Mouse (Mus musculus) thymus, postnatal 25 days (tissue): ENCODE results near the gene Chst5.
A peak's percentile ranks its signal among the peaks of the same experiment; 100 is the strongest.

ENCODE experiments used
- DNase-seq: peaks from one replicate; pipeline ENCODE4 v3.0.0; 2022

Chst5 gene

DNA sequence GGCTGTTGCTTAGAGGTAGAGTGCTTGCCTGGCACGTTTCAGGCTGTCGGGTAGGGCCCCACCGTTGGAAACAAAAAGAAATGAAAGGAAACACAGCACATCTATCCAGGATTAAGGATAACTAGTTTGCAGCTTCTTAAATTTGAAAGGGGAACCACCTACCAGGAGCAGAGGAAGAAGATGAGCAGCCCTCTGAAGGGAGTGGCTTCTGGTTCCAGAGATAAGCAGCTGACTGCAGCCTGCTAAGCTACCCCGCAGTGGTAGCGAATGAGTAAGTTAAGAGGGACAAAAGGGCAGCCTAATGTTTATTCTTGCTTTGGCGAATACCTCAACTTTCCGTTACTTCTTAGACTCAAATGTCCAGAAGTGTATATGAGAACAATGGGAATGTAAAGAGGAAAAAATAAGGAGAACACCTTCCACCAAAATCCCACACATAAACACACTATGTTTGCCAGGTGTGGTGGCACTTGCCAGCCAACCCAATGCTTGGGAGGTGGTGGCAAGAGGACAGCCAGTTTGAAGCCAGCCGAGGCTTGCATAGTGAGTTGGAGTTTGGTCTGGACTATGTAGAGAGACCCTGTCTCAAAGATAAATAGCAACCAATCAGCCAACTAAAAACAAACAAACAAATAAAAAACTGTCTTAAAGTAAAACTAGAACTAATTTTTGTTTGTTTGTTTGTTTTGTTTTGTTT, 19.5 kb upstream of the Chst5 start:
- no peak for DNase-seq

DNA sequence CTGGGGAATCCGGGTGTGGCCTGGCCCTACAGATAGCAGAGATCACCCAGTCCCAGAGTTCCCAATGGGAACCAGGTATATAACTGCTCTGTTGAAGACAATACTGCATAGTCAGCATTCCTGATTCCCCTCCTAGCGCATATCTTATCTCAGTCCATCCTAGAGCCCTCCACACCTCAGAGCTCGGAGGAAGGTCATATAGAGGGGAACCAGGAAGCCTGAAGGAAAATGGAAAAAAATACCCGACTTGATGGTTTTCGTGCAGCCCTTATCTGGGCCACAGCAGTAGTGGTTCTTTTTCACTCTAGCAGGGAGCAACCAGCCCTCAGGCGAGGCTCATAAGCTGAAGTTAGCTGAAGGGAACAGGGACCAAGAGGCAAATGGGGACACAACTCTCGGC, 14.7 kb upstream of the Chst5 start:
- no peak for DNase-seq

DNA sequence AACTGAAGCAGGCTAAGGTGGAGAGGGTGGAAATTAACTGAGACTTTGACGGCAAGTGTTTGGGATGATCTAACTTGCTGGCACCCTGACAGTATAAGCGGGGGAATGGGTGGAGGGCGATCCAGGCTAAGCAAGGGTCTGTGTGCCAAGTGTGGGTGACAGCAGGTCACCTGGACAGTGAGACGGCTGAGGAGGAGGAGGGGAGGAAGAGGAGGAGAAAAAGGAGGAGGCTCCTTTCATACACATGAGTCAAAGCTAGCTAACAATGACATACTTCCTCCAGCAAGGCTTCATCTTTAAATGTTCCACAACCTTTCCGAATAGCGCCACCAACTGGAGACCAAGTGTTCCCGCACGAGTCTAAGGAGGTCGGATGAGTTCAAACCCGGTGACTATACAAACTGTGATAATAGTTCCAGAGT, 13.1 kb upstream of the Chst5 start:
- DNase-seq = peak; percentile 44

DNA sequence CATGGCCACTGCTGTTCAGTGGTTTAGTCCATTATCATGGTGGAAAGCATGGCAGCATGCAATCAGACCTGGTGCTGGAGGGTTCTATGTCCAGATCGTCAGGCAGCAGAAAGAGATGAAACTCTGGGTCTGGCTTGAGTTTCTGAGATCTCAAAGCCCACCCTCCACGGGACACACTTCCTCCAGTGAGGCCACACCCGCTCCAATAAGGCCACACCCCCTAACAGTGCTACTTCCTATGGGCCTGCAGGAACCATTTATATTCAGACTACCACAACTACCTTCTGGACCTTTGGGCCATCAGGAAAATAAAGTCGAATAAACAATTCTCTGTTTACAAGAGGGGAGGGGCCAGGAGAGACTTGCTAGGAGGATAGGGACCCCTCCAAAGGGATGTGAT, 10.7 kb upstream of the Chst5 start:
- no peak for DNase-seq

DNA sequence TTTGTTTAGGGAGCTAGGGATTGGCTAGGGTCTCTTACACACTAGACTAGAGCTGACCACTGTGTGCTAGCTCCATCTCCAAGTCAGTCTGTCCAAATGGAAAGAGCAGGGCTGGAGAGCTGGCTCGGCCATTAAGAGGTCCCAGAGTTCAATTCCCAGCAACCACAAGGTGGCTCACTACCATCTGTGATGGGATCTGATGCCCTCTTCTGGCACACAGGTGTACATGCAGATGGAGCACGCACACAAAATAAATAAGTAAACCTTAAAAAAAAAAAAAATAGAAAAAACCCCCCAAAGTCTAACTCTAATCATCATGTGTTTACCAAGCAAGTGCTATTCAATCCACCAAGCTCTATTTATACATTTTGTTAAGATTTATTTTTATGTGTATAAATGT, 9.4 kb upstream of the Chst5 start:
- DNase-seq = peak; percentile 8

DNA sequence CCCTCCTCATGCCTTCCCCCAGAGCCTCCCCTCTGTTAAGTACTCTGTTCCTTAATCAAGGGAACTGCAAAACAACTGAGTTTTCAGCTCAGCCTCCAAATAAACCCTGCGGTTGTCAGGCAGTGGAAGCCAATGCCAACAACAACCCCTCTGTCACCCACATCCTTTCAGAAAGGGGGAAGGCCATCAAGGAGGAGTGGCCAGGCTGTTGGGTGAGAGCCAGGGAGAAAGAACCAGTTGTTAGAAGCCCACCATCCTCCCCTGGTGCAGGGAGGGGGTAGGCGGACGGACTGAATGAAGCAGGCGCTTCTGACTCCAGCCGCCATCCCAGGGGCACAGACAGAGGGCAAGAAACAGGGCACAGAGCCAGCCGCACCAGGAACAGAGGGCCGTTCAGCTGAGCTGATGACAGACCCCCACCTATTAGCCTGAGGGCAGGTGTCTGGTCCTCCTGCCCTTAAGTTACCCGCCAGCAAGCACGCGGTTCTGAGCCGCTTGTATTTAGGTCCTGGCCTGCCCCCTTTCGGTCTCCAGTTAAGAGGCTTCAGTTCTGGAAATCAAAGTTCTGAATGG, 2.7 kb upstream of the Chst5 start:
- DNase-seq = no peak

DNA sequence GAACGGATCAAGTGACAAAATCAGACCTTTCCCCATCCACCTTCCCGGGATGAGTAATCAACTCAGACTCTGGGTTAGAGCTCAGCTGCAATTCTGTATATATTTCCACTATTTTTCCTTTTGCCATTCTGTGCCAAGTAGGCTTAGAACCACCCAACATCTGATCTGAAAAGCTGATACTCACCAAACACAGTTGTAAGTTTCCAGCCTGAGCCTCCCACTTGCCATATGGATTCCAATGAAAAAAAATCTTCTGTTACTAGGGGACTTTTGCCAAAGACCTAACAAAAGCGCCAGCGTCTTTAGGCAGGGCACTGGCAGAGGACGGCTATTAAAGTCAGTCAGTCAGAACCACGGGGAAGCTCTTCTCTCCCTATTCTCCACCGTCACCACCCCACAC, 1.3 kb upstream of the Chst5 start:
- DNase-seq = no peak

DNA sequence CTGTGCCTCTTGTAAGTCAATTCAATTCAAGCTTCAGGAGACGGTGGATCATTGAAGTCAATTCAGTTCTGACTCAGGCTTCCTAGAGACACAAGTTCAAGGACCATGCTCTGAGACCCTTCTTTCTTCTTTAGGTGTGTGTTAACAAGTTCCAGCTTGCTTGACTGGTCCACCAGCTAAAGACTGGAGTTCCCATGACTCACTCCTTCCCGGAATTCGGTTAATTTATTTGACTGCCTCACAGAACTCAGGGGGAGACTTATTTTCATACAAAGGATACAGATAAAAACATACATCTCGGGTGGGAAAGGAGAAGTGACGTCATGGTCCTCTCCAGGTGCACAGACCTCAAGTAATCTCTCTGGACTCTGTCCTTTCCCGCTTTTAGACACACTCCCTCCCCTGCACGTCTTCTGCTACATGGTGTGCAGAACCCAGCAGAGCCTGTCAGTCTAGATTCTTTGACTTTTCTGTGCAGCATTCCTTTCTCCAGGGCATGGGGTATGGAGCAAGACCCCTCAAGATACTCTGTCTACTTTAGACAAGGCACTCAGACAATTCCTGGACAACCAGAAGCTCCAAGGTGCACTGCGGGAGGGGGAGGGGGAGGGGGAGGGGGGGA, 4.6 kb downstream of the Chst5 start:
- no peak for DNase-seq

DNA sequence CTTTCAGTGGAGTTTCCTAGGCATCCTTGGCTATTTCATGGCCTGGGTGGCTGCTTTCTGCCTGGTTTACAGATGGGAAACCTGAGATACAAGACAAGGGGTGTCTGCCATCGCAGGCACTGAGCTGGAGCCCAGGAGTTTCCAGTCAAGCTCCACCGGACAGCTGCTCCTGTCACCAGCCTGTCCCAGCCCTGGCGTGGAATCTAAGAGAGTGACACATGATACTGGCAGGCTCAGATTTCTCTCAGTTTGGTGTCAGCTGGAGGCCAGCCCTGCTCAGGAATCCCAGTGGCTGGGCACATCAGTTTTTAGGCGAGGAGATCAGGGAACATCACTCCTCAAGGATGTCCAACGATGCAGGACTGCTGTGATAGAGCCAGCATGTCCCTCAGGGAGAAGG, 8.2 kb downstream of the Chst5 start:
- no peak for DNase-seq

DNA sequence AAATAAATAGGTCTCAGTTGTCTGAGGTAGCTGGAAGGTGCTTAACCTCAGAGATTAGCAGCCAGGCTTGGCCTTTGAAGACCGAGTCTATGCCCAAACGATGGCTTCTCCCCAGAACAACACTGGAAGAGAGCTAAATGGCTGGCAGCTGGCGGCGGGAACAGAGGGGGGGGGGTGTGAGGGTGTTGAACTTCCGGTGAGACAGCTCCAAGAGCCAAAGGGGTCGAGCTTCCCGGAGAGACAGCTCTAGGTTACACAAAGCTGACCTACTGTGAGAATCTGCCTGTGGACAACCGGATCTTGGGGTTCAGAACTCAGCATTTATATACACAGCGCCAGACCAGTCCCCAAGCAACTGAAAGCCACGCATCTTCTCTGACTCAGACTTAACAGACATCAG, 11.7 kb downstream of the Chst5 start:
- no peak for DNase-seq

DNA sequence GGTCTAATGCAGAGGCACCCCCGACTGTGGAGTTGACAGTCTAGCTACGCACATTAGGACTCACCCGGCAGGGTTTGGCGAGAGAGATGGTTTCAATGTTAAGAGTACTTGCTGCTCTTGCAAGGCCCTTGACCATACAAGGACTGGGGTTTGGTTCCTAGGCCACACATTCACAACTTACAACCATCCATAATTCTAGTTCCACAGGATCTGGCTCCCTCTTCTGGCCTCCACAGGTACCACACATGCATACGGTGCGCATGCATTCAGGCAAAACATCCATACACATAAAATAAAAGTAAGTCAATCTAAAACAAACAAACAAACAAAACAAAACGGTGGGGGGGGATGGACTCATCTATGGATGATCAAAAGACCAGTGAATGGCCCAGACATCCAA, 15.3 kb downstream of the Chst5 start:
- DNase-seq = no peak

DNA sequence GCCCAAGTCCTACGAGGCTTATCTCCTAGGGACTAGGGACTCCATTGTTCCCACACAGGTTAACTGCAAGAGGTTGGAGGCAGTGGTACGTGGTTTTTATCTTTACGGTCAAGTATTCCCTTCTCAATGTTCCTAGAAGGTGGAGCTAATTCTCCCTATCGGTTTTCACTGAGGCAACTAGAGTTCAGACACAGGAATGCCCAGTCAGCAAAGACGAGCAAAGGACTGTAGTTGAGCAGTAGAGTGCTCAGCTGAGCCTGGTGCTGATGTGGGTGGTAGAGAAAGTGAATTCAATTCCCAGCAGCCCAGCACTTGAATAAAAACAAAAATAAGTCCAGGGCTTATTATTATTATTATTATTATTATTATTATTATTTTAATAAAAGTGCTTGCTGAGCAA, 17.6 kb downstream of the Chst5 start:
- no peak for DNase-seq

DNA sequence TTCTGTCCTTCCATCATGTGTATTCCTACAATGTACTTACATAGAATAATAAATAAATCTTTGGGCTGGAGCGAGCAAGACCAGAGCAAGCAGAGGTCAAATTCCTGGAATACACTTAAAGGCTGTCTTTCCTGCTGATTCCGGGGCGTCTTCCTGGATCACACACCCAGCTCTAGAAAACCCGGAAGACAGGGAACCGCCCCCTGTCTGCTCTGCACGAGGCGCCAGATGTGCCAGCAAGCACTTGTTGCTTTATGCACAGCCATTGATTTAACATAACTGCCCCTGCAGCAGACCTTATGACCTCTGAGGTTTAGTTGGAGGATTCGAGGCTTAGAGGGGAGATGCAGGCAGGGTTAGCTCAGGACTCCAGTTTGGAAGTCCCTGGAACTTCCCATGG, 18.3 kb downstream of the Chst5 start:
- DNase-seq = no peak

DNA sequence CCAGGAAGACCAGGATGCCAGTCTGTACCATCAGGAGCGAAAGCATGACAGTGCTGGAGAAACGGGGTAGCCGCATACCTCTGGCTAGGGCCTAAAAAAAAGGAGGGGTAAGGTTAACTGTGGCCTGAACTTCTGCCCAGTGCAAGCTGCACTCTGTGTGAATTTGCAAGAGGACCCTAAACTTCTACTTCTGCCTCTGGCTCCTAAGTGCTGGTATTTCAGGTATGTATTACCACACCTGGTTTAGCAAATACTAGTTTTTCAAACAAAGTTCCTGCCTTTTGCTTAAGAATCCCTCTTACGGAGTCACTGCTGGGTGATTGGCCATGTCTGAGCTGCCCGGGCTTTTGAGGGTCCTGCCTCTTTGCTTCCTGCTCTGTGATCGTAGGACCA, 19.3 kb downstream of the Chst5 start:
- no peak for DNase-seq

DNA sequence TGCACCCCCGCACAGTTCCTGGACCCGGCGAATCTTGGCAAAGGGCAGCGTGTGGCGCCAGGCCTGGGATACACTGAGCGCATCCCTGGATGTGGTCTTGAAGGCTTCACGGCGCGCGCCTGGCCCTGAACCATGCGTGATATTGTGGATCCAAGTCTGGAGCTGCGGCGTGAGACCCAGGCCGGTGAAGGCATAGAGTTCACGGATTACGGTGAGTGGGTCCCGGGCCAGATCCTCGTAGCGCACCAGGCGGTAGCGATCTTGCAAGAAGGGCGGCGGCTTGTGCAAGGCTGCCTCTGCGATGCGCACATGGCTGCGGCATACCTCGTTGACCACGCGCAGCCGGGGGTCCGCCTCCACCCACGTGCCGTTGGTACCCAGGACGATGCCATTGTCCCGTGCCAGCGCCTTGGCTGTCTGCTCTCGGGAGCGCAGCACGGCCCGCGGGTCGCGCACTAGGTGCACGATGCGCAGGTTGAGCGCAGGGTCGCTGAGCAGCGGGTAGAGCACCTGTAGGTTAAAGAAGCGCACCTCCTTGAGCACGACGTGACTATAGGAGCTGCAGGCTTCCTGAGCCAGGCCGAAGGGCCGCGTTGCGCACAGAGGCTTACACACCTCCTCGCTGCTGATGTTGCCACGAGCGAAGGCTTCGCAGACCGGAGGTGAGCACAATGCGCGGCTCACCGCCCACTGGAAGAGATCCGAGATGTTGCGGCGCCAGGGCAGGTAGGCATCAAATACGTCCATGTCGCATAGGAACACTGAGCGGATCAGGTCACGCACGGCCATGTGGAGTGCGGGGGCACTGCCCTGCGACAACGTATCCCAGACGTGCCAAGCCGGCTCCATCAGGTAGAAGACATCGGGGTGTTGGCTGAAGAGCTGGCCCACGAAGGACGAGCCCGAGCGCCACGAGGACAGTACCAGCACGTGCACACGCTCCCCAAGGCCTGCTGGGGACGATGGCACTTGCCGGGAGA, 20.0 kb downstream of the Chst5 start:
- no peak for DNase-seq

DNA sequence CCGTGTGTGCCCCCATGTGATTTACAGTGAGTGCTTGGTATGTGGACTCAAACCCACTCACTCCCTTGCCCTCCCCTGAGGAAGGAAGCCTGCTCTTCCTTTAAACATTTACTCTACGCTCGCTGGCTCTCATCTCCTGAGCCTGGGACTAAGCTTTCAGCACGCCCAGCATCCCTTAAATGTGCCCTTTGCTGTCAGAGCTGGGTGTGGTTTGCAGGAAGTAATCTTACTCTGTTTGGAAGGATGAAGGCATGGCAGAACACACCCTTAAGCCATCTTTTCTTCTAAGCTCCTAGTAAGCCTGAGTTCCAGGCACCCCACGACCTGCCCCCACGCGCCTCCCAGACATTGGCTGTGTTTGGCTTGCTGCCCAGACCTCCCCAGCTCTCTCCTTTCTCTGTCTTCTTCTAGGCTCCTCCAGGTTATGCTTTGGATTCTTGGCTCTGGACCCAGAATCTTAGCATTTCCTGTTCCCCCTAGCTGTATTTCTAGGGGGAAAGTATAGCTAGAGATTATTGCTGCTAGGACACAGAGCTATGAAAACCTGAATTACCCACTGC, 22.1 kb downstream of the Chst5 start:
- DNase-seq = no peak

DNA sequence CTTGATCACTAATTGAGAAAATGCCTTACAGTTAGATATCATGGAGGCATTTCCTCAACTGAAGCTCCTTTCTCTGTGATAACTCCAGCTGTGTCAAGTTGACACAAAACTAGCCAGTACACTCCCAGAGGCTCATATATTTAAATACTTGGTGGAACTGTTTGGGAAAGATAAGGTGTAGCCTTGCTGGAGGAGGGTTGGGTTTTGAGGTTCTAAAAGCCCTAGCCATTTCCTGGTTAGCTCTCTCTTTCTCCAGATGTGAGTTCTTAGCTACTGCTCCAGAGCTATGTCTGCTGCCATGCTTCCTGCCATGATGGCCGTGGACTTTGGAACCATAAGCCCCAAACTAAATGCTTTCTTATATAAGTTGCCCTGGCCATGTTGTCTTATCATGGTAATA, 22.8 kb downstream of the Chst5 start:
- DNase-seq = no peak

DNA sequence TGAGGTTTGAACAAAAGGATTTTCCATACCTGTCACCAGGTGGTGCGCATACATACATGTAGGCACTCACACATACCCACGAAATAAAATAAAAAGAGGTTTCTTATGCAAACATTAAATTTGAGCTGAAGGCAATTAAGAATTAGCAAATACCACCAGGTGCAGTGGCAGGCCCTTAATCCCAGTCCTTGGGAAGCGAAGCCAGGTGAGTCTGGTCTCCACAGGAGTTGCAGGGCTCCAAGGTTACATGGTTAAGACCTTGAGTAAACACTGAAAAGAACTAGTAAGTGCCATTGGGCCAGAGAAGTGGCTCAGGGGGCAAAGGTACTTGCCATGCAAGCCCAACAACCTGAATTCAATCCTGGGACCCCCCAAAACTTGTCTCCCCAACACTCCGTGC, 26.6 kb downstream of the Chst5 start:
- no peak for DNase-seq

DNA sequence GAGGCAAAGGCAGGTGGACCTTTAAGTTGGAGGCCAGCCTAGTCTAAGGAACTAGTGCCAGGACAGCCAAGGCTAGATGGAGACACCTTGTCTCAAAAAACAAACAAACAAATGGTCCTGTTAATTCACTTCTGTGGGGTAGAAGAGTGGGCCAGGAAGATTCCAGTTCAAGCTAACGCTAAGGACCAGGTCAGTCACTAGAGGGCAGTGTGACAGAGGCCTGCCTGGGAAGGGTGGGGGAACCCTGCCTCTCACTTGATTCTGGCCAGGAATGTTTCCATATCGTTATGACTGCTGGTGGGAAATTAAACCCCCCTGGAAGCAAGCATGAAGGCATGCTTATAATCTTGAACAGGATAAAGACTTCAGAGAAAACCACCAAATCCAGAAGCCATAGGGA, 28.7 kb downstream of the Chst5 start:
- DNase-seq = peak; percentile 44

DNA sequence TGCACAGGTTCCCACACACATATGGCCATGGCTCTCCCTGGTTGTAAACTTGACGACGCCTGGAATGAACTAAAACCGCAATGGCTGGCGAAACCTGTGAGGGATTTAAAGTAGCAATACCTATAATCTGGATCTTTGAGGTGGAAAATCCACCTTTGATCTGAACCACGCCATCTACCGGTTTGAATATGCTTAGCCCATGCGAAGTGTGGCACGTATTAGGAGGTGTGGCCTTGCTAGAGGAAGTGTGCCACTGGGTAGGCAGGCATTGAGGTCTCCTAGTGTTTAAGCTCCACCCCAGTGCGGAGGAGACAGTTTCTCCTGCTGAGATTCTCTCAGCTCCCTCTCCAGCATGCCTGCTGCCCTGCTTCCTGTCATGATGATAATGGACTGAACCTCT, 32.5 kb downstream of the Chst5 start:
- no peak for DNase-seq

DNA sequence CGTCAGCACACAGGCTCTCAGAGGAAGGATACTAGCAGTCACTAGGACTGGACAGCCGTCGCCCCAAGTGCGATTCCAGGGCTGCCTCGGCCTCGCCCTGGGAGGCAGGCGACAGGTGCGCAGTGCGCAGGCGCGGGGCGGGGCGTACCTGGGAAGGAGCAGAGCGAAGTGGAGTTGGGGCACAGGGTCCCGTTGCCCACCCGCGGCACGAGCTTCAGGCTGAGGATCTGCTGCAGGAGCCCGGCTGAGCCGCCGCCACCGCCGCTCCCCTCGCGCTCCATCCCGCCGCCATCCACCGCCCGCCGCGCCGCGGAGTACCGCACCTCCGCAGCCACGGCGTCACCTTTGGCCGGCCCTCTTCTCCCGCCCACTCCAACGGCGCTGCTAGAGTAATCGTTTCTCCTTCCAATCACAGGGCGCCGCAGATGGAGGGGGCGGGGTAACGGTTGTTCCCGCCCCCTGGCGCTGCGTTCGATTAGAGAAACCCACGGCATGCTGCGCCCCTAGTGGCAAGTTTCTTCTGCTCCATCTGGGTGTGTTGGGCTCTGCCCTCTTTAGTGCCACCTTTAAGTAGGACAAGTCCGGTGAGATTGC, 33.8 kb downstream of the Chst5 start, which contains the start of gene Tmem170:
Gene Tmem170 (minus strand): TSS at position 396 of the 594 bp plus-strand sequence.
- DNase-seq = peak; percentile 97

DNA sequence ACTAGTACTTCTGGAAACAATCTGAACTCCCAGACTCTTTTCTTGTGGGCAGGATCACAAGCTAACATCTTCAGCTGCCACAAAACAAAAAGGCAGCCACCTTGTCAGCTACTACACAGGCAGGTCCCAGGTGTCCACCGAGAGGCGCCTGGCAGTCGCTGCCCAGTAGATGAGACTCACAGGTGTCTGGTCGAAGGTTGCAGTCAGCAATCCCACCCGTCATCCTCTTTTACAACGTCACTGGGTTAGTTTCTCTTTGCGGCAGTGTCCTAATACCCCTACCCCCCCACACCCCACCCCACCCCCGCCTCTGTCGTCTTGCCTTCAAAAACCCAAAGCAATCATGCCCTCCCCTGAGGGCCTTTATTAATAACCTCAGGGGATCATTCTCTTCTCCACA, 34.5 kb downstream of the Chst5 start:
- DNase-seq = no peak

DNA sequence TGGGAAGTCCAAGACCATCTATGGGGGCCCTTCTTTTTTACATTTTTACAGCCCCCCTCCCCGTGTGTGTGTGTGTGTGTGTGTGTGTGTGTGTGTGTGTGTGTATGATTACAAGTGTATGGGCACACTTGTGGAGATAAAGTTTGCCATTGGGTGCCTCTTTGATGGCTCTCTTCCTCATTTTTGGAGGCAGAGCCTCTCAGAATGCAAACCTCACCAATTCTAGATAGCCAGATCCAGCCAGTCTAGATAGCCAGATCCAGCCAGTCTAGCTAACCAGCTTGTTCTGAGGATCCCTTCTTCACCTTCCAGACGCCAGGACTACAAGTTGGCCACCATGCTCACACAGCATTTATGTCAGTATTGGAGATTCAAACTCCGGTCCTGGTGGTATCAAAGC, 39.0 kb downstream of the Chst5 start:
- DNase-seq = no peak
